Mouse (Mus musculus) left cerebral cortex, adult 18-20 months (tissue): ENCODE results near the gene Tmem140. TPM values are rescaled to one million over a fixed set of nuclear protein-coding genes. Genes with fewer than 3 reads are reported as not detected.

Experiments used
- DNase-seq, 2 experiments: peaks; one replicate each; pipeline ENCODE4 v3.0.0; 2021 to 2022; ENCODE audit warnings: low spot score in 2 of 2, mixed read lengths in 1 of 2
- total RNA-seq, 2 experiments: library from RNA; stranded (reverse); gene quantifications; 2 replicates each; pipeline ENCODE4 v1.2.3; 2021

The Tmem140 gene
- total RNA-seq, 2 experiments from 2014 or later: 3.5 to 4.6 TPM

- DNase-seq: no peak
Measured at GRCm38 (mm10) chr6:34907121-34907614, 44.2 kb downstream of the Tmem140 start.

- no peak for DNase-seq
Measured at GRCm38 (mm10) chr6:34907696-34908260, 44.8 kb downstream of the Tmem140 start.

DNA sequence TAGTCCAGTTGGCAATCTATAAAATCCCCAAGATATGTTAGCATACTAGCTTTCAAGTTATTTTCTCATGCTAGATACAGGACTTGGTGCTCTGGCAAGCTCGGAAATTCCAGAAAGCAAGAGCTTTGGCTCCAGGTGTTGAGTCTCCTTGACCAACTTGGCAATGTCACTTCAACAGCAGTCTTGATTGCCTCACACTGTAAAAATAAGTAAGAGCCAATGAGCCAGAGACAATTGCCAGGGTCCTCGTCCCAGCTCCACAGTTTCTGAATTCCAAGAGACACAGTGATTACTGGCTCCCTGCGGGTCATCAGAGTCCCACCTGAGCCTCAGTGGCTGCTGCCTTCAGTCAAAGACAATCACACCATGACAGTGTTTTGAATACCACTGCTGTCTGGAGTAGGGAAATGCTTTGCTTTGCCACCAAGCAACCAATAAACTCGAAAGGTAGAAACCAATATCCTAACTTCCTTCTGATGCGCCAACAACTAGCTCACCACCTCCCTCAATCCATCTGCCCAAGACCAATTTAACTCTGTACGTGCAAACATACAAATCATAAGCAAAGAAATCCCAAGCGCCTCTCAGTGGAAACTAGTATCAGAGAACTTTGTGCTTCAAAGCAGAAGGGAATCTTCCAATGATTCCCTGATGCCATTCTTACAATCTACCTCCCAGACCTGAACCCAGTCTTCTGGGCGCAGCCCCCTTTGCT lies 46.8 kb downstream of the Tmem140 start:
- no peak for DNase-seq

DNA sequence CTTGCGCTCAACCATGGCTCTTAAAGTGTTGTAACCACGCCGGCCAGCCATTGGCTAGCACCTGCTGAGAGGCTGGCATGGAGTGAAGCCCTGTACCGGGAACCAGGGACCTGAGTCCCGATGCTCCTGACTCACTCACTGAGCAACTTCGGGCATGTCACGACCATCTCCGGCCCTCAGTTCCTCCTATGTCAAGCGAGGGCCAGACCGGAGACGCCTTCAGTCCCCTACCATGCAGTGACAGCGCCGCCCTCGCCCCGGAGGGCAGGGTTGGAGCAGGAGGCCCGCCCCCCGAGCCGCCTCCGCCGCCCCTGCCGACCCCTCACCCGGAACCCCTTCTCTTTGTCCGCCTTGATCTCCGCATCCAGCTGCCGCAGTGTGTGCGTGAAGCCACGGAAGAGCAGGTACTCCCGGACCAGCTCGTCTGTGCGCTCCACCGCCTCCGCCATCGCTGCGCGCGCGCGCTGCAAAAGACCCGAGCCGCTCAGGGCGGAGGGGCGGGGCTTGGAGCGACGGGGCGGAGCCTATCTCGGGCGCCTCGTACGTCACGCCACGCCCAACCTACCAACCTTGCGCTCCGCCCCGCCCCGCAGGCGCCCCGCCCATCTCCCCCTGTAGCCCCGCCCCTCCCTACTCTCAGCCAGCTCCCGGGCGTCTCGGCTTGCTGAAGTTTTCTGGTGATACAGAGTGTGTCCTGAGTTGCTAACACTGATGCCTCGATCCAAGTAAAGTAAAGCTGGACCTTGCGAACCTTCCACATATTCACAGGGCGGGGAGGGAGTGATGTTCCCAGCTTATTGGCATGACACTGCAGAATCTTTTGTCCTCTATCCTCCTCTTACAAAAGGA lies 47.6 kb downstream of the Tmem140 start, which contains the start of gene Wdr91:
Wdr91 (minus strand) TSS at position 506 of the 849 bp plus-strand sequence.
- peak; percentile 92 to 93 for DNase-seq

DNA sequence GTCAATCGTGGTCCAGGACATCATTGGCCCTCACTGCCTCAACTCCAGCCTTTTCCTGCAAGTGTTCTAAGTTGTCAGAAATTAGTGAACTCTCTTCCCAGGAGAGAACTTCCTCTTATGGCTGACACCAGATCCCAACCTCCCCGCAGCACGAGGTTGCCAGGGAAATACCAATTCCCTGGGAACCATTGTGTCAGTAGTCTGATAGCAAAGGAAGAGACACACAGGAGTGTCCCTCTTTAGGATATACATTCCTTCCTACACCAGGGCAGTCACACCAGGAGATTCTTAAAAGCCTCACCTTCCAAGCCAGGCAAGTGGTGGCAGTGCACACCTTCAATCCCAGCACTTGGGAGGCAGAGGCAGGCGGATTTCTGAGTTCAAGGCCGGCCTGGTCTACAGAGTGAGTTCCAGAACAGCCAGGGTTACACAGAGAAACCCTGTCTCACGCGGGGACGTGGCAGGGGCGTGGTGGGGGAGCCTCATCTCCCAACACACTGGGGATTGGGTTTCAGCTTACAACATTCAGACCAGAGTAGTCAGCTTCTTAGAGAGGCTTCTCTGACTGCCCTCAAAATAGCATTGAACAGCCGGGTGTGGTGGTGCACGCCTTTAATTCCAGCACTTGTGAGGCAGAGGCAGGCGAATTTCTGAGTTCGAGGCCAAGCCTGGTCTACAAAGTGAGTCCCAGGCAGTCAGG lies 50.5 kb downstream of the Tmem140 start:
- DNase-seq: no peak

GRCm38 (mm10) chr6:34914462-34914861 lies 51.5 kb downstream of the Tmem140 start:
- no peak for DNase-seq

DNA sequence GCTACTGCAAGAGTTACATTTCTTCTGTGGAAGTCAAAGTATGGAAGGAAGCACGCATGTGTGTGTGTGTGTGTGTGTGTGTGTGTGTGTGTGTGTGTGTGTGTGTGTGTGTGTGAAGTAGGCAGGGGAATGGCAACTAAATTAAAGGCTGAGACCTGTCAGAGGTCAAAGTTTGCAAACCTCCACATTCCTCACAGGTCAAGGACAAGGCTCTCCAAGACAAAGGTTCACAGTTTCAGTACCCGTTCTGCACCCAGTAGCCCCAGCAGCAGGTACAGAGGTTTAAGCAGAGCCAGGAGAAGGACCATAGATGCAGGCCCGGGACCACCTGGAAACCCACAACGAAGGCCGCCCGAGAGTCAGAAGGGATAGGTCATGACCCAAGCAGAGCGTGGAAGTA lies 56.2 kb downstream of the Tmem140 start:
- DNase-seq: no peak

DNA sequence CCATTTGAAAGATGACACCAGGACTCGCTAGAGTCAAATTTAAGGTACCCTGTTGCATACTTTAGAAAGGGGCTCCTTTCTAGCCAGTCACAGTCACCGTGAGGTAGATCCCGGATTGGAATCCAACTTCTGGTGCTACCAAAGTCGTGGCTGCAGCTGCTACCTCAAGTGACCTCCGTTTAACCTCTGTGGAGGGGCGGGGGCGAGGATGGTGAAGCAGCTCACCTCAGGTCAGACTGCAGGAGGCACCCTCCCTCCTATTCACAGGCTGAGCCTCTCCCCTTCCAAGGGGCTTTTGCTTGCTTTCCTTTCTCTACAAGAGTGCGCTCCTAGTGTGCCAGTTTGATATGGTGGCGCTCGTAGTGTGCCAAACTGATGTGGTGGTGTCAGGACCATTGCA lies 57.0 kb downstream of the Tmem140 start, which contains the start of gene Stra8:
Stra8 (plus strand) TSS at position 208 of the 400 bp plus-strand sequence.
- no peak for DNase-seq

DNA sequence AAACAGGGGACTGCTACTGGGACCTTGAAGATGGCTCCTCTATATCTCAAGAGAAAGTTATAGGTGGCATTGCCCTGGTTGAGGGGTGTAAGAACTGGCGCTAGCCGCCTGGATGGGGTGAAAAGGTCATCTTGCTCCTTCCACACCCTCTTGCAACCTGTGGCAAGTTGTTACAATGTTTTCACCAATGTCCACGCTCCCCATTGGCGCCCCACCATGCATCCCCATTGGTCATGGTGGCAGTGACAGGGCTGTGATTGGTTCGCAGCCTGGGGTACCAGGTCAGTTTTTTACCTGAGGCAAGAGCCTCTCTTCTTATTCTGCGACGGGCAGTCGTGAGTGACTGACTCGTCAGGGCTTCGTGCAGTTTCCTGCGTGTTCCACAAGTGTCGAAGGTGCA lies 57.7 kb downstream of the Tmem140 start:
- no peak for DNase-seq

GRCm38 (mm10) chr6:34921941-34922340 lies 59.0 kb downstream of the Tmem140 start:
- DNase-seq: no peak

Other genes starting within 250 kb of the Tmem140 start
- 10 to 100 TPM; 13.5 to 15.7 TPM for gene Agbl3, start 82.7 kb upstream of the Tmem140 start, total RNA-seq
- gene Cyren, start 14.9 kb downstream of the Tmem140 start, total RNA-seq: 1 to 10 TPM; 4.1 to 5.6 TPM
- 10 to 100 TPM; 30.2 to 33.2 TPM for gene Wdr91, start 47.7 kb downstream of the Tmem140 start, total RNA-seq
- gene Stra8, start 57.0 kb downstream of the Tmem140 start, total RNA-seq: not detected
- 1 to 10 TPM; 1.1 to 1.7 TPM for gene Slc23a4, start 125.3 kb downstream of the Tmem140 start, total RNA-seq